ENCODE assay signal across 31 mouse cellular contexts in the genomic region with DNA sequence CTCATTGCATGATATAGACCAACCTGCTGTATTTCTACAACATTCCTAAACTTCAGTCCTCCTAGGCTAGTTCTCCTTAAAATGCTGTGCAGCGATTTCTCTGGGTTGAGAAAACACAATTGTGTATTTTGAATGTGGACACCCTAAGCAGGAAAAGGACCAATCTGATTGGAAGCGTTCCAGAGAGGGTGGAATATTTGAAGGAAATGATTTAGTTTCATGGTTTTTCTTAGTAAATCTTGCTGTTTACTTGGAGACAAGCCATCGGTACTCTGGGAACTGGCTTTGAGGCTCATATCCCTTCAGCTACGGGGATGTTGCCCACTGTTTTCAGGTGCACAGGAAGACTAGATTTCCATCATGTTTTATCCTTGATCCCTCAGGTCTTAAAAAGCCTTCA.
DNase-seq lines count a peak whose midpoint lies in the region; ATAC-seq and TF ChIP-seq lines count a peak whose summit lies in the region.
"Had no signal": no experiment of that assay in that cellular context is flagged by ENCODE, and none has a peak within 500 bp of the region (broad histone marks: within the 10 kb centered on the region; RNA-seq: fewer than 3 reads in every experiment).

No protein-coding gene starts in this region.

- H3K27me3 ChIP-seq in kidney, adult 2 months (replicated peaks; ENCODE audit: control insufficient read depth, insufficient read depth, low read length) = no peaks in the 10 kb centered on the region
- H3K27me3 ChIP-seq in lung, postnatal 0 days (replicated peaks; ENCODE audit: insufficient read depth, low read length) = no peaks in the 10 kb centered on the region
- H3K27me3 ChIP-seq: CH12.LX; embryonic facial prominence, embryonic 13.5 days; forebrain, embryonic 13.5 days; heart, embryonic 13.5 days had no signal

- no peaks in the 10 kb centered on the region for H3K4me1 ChIP-seq in kidney, adult 2 months (ENCODE audit: control insufficient read depth, insufficient read depth, low read length)
- no peaks in the 10 kb centered on the region for H3K4me1 ChIP-seq in lung, postnatal 0 days (ENCODE audit: insufficient read depth, low read depth, low read length)
- H3K4me1 ChIP-seq: forebrain, embryonic 10.5 days; forebrain, embryonic 13.5 days; heart, embryonic 10.5 days; heart, embryonic 13.5 days had no signal

- no peaks in the 10 kb centered on the region for H3K9me3 ChIP-seq in lung, postnatal 0 days (ENCODE audit: low read length)
- H3K9me3 ChIP-seq: embryonic facial prominence, embryonic 13.5 days; forebrain, embryonic 10.5 days; forebrain, embryonic 13.5 days; heart, embryonic 10.5 days; heart, embryonic 13.5 days had no signal

- peak; percentile 14 for DNase-seq in kidney, adult 2 months
- DNase-seq in kidney, postnatal 4 days = no peak
- DNase-seq in kidney, postnatal 10 days = peak; percentile 5
- DNase-seq in kidney, adult 9 months = no peak
- DNase-seq in lung, postnatal 0 days (ENCODE audit: low spot score) = peak; percentile 8
- DNase-seq in lung, adult 18-20 months = no peak
- peak; percentile 3 for DNase-seq in NIH3T3 (ENCODE audit: low read depth)
- no peak for DNase-seq in adrenal gland, adult 18-20 months (ENCODE audit: low spot score in 2 of 2)
- DNase-seq: adrenal gland, postnatal 10 days; adrenal gland, postnatal 36 days; B cell, adult 2 months; cerebellum, adult 11 months; cerebellum, adult 2 months; cerebellum, adult 9-11 months; cerebellum, postnatal 25 days; gastrocnemius, postnatal 10 days; gastrocnemius, postnatal 36 days; heart, adult 2 months; heart, postnatal 14 days; heart, postnatal 4 days had no signal

- no peak for TF ChIP-seq CTCF in kidney, adult 2 months (conservative IDR thresholded peaks at IDR 0.05; ENCODE audit: insufficient read depth, insufficient read length, low read depth, low read length)
- no peak for TF ChIP-seq CTCF in lung, postnatal 0 days (IDR thresholded peaks at IDR 0.05)

- no peak overlapping the region for H3K9ac ChIP-seq in lung, postnatal 0 days (replicated peaks; ENCODE audit: low read depth)
- H3K9ac ChIP-seq: embryonic facial prominence, embryonic 13.5 days; forebrain, embryonic 13.5 days; heart, embryonic 13.5 days; hindbrain, embryonic 14.5 days had no signal

- H3K4me3 ChIP-seq in kidney, adult 2 months (ENCODE audit: insufficient read depth, low read depth, low read length) = no peak overlapping the region
- H3K4me3 ChIP-seq in lung, postnatal 0 days (ENCODE audit: low read depth, low read length) = no peak overlapping the region
- H3K4me3 ChIP-seq: embryonic facial prominence, embryonic 13.5 days; forebrain, embryonic 10.5 days; forebrain, embryonic 13.5 days; heart, adult 2 months; heart, embryonic 10.5 days; heart, embryonic 13.5 days had no signal

- no peak for ATAC-seq in lung, postnatal 0 days
- ATAC-seq: activated CD4-positive, CD25-positive, alpha-beta regulatory T cell, adult 4 months; forebrain, embryonic 13.5 days; forebrain, embryonic 16.5 days; hindbrain, postnatal 0 days had no signal

- H3K36me3 ChIP-seq in kidney, adult 2 months (ENCODE audit: control insufficient read depth, insufficient read depth, low read length) = no peaks in the 10 kb centered on the region
- H3K36me3 ChIP-seq in lung, postnatal 0 days (ENCODE audit: insufficient read depth, low read length) = no peaks in the 10 kb centered on the region
- H3K36me3 ChIP-seq: embryonic facial prominence, embryonic 13.5 days; forebrain, embryonic 10.5 days; G1E; heart, embryonic 10.5 days; heart, embryonic 13.5 days had no signal

- TF ChIP-seq EP300 in lung, postnatal 0 days (IDR thresholded peaks at IDR 0.05) = no peak

- H3K4me2 ChIP-seq in lung, postnatal 0 days (replicated peaks; ENCODE audit: low read depth, low read length) = no peak overlapping the region
- H3K4me2 ChIP-seq: embryonic facial prominence, embryonic 13.5 days; forebrain, embryonic 13.5 days; heart, embryonic 13.5 days; hindbrain, embryonic 14.5 days had no signal

- H3K27ac ChIP-seq in kidney, adult 2 months (ENCODE audit: insufficient read depth, low read depth, low read length) = no peak overlapping the region
- no peak overlapping the region for H3K27ac ChIP-seq in lung, postnatal 0 days (ENCODE audit: low read length)
- H3K27ac ChIP-seq: embryonic facial prominence, embryonic 13.5 days; forebrain, embryonic 10.5 days; forebrain, embryonic 13.5 days; heart, adult 2 months; heart, embryonic 10.5 days; heart, embryonic 13.5 days; hindbrain, embryonic 14.5 days; hindbrain, postnatal 0 days had no signal

- 58% methylated on average over 4 of the region's 4 CpGs for WGBS in kidney, adult 2 months
- WGBS in lung, postnatal 0 days = 63% methylated on average over 4 of the region's 4 CpGs

- TF ChIP-seq POLR2A in kidney, adult 2 months (IDR thresholded peaks at IDR 0.05; ENCODE audit: low read depth, low read length) = no peak

Comparison
In these comparisons a context has a peak if more than half of its experiments do, and no peak if none do; other contexts are left out.
1. DNase-seq: peak in kidney, adult 2 months (single experiment), kidney, postnatal 10 days (single experiment), lung, postnatal 0 days (single experiment) and NIH3T3 (single experiment); none in kidney, postnatal 4 days (0 of 2), kidney, adult 9 months (single experiment), lung, adult 18-20 months (0 of 2) and adrenal gland, adult 18-20 months (0 of 2).